Mouse (Mus musculus) cerebellum, postnatal 36 days (tissue): ENCODE data around the gene Ngf.
A peak's percentile ranks its signal among the peaks of the same experiment; 100 is the strongest.

Source experiments
- DNase-seq, 2 experiments: peaks; one replicate each; pipeline ENCODE4 v3.0.0; 2021 to 2022; ENCODE audit warnings: mixed read lengths in 2 of 2

Gene Ngf

DNA sequence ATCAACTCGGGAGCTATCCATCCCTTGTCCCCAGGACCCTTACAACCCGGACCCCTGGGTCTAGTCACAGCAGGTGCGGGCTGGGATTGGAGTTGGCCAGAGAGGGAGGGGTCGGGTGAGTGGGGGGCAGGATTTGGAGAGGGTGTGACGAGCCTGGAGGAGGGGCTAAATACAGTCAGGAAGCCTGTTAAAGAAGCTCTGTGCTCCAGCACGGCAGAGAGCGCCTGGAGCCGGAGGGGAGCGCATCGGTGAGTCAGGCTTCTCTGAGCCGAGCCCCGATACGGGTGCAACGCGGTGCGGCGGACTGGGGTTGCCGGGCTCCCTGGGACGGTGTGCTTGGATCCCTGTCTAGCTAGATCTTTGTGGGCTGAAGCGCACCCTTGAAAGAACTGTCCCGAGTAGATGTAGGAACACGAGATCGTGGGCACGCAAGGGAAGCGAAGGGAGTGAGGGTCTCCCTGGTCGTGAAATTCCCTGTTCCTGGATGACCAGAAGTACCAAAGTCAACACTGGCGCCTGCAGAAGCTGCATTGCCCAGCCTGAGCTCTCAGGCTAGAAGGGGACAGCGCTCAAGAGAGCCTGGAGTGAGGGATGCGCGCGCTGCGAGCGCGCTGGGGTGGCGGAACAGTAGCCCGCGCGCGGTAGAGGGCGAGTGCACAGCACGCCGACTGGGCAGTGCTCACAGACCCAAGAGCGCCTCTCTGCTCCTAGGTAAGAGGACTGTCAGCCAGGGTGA lies at the start of gene Ngf:
Ngf (plus strand) TSS at position 207 of the 736 bp plus-strand sequence.
- DNase-seq, result no peak

GRCm38 (mm10) chr3:102445567-102445966 lies 24.2 kb upstream of the Ngf start:
- DNase-seq, result no peak

GRCm38 (mm10) chr3:102446691-102447090 lies 23.0 kb upstream of the Ngf start:
- no peak for DNase-seq

DNA sequence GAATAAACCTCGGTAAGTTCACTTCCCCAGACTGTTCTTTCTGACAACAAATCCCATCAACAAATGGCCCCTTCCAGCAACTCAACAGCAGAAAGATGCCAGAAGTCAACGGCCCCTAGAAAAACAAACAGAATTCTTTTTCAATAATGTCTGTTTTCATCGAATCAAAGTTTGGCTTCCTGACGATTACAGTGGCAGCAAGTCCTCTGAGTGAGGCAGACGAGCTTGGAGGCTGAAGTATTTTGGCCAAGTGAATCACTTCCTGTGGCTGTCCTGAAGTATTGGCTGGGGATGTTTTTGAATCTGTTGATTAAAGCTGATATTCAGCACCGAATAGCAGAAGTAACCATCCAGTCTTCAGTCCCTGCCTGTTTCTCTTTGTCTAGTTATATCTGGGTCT lies 15.2 kb upstream of the Ngf start:
- DNase-seq, result no peak

DNA sequence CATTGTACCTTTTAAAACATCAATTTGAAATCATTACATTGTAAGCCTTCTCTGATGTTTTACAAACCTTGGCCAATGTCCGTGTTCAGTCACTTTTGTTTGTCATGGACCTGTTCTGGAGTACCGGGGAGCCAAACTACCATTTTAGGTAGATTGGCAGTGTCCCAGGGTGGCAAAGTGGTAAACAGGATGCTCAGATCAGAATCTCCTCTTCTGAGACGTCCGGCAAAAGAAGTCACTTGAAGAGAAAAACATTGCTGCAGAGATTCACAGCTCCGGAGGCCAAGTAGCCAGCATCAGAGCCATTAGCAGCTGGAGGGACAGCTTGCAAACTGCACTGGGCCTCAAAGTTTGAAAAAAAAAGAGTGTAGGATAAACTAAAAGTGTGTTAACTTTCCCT lies 9.2 kb upstream of the Ngf start:
- DNase-seq, result no peak

DNA sequence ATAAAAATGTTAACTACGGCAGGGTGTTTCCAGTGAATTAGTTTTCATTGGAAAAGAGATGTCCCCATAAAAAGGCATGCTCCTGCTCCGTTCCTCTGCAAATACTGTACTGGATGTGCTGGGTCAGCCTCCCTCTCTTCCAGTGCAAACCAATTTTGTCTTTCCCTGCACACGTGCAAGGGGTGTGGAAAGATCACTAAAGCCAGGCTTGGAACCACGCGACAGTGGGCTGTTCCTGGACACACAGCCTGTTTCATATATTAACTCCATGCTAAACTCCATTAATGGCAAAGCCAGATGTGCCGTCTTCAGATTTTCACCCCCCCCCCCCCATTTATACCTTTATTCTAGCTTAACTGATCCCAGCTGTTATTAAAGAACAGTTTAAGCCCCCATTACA lies 8.7 kb upstream of the Ngf start:
- DNase-seq, result no peak

- no peak for DNase-seq
Observed at GRCm38 (mm10) chr3:102462703-102463336, 6.9 kb upstream of the Ngf start.

DNA sequence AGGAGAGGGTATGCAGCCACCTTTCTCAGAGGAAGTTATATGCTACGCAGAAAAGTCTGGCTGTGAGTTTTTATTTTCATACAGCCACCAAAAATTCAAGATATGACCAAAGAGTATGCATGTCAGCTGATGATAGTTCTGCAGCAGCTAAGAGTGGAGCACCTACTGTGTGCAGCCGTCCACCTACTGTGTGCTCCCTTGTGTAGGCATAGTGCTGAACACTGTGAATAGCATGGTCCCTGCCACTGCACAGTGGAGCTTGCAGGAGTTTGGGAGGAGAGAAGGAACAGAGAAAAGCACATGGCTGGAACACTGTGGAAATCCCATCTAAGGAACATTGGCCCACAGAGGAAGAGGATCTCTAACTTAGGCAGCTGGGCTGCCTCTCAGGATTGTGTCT lies 6.4 kb upstream of the Ngf start:
- DNase-seq, result no peak

DNA sequence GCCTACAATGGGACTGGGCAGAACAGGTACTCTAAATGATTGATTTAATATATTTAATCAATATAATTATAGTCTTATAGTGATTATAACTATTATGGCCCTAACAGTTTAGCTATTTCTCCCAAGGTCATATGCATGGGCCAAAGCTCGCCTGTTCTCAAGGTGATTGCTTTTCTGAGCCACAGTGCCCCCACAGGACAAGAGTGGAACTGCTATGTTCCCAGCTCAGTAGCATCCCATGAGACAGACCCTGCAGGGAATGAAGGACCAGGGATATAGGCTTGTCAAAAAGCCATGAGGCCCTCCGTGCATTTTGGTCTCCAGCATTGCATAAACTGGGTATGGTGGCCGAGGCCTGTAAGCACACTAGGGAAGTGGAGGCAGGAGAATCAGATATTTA lies 3.1 kb upstream of the Ngf start:
- DNase-seq, result peak; percentile 48 to 58

- DNase-seq, result no peak
Observed at GRCm38 (mm10) chr3:102467121-102467520, 2.6 kb upstream of the Ngf start.

GRCm38 (mm10) chr3:102471251-102471650 lies 1.5 kb downstream of the Ngf start:
- DNase-seq, result no peak

DNA sequence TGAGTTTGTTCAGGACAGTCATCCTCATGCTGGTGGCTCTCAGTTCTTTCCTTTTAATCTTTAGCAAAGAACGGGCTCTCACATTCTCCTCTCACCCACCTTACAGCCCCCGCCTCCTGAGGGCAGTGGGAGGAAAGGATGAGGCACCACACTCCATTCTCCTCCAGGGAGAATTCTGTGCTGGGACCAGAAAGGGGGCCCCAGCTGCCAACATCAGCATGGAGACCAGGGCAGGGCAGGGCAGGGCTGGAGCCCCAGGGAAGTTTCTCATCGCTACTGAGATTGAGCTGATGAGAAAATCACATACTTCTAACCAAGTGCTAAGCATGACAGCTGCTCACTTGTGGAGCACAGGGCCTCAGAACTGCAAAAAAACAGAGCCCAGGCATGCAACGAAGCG lies 2.1 kb downstream of the Ngf start:
- no peak for DNase-seq

GRCm38 (mm10) chr3:102474275-102475155 lies 4.8 kb downstream of the Ngf start:
- no peak for DNase-seq

GRCm38 (mm10) chr3:102477917-102478694 lies 8.4 kb downstream of the Ngf start:
- no peak for DNase-seq

- DNase-seq, result no peak
Observed at GRCm38 (mm10) chr3:102490393-102491123, 20.8 kb downstream of the Ngf start.

GRCm38 (mm10) chr3:102498113-102498512 lies 28.4 kb downstream of the Ngf start:
- DNase-seq, result no peak

- DNase-seq, result no peak
Observed at GRCm38 (mm10) chr3:102498931-102499330, 29.2 kb downstream of the Ngf start.

GRCm38 (mm10) chr3:102500031-102500430 lies 30.3 kb downstream of the Ngf start:
- DNase-seq, result no peak

DNA sequence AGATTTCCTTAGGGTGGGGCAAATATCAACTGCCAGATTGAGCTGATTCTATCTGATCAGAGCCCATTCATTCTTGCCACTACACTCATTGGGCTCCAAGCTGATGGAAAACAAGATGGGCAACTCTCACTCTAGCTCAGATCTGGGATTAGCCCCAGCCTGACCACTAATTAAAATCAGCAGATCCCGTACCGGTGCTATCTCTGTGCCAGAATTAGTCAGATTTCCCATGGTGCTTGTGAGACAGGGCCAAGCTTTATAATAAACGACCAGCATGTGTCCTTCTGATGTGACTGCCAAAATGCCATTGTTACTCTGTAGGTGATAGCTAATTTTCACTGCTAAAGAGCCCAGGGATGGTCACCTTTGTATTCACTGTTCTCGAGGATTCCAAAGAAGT lies 31.5 kb downstream of the Ngf start:
- peak in 1 of 2 experiments; percentile 15 for DNase-seq

- DNase-seq, result no peak
Observed at GRCm38 (mm10) chr3:102505129-102505528, 35.4 kb downstream of the Ngf start.

GRCm38 (mm10) chr3:102506061-102506460 lies 36.3 kb downstream of the Ngf start:
- DNase-seq, result no peak

- DNase-seq, result no peak
Observed at GRCm38 (mm10) chr3:102507666-102508260, 38.0 kb downstream of the Ngf start.
